Mouse (Mus musculus): ENCODE measurements around the gene 4930455H04Rik.

4930455H04Rik gene

DNA sequence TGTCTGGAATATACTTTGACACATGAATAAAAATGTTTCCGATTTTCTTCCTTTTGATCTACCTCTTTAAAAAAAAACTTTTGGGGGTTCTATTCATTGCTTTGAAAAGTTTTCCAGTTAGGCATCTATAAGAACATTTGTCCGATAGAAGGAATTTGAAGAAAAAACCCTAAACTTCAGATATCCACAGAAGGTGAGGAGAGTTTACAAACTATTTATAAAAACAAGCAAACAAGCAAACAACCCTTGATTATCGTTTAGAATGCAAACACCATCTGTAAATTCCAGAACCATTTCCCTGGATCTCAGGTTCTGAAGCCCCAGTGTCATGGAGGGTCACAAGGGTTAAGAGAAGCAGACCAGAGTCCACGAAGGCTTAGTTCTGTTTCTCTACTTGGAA is at the start of gene 4930455H04Rik:
Gene 4930455H04Rik, plus strand, starts transcription at position 301 of the 400 bp plus-strand sequence.
- in situ Hi-C loops (cut with MboI, MseI): no loop called here

DNA sequence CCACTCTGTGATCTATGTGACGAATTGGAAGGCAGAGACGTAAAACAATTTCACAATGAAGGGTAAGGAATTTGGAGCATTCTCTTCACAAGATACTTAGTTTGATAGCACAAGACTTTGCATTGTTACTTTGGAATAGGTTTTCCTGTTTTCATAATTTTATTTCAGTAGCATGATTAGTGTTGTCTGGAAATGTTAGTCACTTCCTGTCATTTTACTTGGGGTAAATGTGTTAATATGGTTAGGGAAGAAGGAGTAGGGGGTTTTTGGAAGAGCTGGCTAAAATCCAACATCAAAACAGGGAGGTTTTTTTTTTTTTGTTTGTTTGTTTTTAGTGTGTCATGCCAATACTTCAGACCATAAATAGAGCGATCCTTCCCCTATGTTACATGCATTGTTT is 46.5 kb upstream of the 4930455H04Rik start:
- in situ Hi-C loops (cut with MboI, MseI): no loop called here

DNA sequence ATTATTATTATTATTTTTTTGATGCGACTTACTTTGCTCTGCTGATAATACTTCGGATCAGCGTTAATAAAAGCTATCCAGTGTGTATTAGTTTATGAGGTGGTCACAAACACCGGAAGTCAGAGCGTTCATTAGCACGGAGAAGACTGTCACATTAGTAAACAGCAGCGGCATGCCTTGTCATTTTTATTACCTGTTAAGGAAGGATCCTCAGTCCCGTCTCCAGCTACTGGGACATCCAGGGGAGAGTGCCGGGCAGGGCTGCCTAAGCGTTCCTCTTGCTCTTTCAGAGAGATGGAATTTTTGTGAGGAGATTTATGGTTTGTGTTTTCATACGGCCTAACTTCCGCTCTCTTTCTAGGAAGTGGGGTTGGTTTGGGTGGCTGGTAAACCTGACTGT is 45.0 kb upstream of the 4930455H04Rik start:
- in situ Hi-C loops (cut with MboI, MseI): no loop called here

DNA sequence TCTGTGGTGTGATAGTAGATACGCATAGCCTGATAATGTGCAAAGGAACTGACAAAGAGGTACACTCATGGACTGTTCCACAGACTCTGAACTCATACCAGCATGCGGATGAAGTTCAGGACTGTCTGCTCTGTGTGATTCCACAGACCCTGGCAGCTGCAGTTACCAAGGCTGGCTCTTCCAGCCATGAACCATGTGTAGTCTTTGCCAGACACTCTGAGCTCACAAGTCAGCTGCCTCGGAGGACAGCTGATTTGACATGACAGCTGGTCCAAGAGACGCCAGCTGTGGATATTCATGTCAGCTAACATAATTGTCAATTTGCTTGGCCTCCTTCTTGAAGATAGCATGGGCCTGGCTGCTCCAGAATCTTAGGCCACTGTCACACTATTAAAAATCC is 39.1 kb upstream of the 4930455H04Rik start:
- in situ Hi-C loops (cut with MboI, MseI): no loop called here

DNA sequence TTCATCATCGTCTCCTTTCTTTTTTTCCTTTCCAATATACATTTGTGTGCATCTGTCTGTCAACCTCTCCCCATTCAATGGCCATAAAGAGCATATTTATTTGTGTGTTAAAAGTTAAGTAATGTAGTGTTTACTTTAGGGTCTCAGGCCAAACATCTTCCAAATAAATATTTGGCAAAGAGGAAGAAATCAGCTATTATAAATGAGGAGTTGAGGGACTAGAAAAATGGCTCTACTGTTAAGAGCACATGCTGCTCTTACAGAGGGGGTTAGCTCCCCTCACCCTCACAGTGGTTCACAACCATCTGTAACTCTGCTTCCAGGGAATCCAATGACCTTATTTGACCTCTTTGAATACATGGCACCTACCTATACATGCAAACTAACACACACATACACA is 34.9 kb upstream of the 4930455H04Rik start:
- in situ Hi-C loops (cut with MboI, MseI): no loop called here

DNA sequence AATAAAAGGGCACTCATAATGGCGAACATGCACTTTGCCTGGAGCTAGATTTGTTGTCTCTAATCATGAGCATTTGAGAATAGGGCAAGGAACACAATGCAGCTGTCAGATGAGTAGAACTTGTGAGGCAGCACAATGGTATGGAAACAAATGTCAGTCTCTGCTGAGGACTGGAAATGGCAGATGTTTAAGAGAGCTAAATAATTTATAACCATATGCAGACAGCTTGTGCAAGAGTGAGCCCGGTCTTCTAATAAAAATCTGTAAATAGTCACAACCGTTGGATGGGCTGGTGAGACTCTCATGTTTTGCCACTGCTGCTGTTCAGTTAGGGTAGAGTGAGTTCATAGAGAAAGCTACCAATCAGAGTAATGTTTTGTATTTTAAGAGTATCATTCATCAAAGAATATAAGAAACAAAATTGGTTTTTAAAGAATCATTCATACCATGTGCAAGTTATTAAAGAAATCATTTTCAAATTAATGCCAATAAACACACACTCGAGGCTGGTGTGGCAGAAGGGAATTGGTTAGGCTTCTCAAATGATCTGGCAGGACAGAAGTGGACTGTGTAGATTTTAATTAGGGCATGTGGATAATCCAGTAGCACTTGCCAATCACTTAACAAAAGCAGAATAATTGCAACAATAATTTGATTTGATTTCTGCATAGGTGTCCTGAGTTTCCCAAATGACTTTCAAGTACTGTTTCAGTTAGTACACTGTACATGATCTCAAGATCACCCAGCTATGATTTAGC is 31.0 kb upstream of the 4930455H04Rik start:
- in situ Hi-C loops (cut with MboI, MseI): no loop called here

DNA sequence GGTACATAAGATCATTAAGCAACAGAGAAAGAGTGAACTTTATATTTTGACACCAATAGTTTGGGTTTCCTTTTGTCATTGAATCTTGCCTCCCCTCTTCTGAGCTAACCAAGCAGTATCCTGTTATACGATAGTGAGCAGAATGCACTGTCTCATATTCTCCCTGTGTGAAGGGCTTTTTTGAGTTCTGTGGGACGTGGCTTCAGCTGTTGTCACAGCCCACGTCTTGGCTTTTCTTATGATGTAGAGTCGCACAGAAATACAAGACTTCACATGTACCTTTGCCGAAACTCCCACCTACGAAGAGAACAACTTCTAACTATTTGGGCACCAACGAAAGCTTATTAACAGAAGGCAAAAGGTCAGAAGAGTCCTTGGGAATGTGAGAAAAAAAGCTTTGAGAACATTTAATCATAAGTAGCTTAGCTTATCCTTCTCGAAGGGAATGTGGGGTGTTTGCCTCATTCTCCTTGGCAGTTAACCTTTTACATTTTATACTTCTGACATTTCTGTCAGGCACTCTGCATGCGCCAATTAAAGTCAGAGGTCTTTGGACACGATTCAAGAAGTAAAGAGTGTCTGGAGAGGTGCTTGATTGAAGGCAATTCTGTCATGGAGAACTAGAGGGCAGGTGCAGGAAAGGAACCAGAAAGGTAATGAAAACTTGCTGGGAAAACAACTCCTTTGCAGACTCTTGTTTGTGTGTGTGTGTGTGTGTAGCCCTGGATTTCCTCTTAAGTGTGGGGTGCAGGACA is 27.1 kb upstream of the 4930455H04Rik start:
- in situ Hi-C loops (cut with MboI, MseI): no loop called here

DNA sequence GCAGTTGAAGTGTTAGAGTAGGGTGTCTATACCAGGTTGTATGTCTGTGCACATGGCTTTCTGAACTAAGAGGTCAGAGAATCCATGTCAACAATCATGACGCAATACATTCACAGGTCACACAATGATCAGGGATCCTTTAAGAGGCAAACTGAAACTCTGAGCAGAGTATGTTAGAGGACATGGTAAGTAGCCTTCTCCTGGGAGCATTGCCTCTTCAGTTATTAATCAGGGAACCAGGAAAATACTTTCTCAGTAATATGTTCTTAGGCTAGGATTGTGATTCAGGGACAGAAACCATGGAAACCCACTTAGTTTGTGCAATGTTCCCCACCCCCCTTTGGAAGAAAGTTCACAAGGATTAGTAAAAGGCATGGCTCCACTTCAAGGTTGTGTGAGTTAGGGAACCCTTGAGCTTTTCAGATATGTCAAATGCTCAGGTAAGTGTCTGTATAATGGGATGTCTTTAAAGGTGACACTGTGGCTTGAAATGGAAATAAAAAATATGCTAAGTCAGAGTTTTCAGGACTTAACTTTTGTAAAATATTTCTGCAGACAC is 26.4 kb upstream of the 4930455H04Rik start:
- in situ Hi-C loops (cut with MboI, MseI): no loop called here

DNA sequence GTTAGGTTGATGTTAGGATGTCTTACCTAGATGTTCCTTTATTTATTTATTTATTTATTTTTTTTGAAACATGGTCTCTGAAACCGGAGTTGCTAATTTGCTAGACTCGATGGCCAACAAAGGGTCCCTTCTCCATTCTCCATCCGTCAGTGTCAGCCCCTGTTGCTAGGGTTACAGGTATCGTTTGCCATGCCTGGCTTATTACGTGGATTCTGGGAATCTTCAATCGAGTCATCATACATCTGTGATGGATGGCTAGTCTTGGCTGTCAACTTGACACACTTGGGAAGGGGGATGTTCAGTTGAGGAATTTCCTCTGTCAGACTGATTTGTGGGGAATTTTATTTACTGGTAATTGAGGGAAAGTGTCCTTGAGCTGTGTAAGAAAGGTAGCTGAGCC is 25.3 kb upstream of the 4930455H04Rik start:
- in situ Hi-C loops (cut with MboI, MseI): no loop called here

DNA sequence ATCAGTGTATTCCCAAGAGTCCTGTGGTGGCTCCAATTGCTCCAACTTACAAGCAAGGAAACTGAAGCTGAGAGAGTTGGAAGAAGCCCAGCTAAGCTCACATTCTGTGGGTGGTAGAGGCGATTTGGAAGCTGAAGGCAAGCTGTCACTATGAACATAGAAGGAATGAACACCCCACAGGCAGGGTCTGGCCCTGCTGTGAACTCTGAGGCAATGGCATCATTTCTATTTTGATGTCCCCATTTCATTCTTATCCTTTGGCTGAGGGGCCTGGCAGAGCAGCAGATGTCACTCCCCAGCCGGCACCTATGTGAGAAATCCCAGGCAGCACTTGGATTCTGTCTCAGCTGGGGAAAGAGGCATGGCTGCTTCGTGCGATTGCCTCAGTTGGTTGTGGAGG is 24.6 kb upstream of the 4930455H04Rik start:
- in situ Hi-C loops (cut with MboI, MseI): no loop called here

DNA sequence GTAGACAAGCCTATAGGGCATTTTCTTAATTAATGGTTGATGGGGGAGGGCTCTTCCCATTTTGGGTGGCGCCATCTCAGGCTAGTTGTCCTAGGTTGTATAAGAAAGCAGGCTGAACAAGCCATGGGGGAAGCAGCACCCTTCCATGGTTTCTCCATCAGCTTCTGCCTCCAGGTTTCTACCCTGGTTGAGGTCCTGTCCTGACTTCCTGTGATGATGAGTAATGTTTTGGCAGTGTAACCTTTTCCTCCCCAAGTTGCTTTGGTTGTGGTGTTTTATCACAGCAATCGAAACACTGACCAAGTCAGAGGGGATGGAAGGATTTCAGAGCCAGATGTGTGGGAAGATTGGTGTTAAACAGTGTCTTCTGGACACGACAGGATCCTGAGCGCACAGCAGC is 21.6 kb upstream of the 4930455H04Rik start:
- in situ Hi-C loops (cut with MboI, MseI): no loop called here

DNA sequence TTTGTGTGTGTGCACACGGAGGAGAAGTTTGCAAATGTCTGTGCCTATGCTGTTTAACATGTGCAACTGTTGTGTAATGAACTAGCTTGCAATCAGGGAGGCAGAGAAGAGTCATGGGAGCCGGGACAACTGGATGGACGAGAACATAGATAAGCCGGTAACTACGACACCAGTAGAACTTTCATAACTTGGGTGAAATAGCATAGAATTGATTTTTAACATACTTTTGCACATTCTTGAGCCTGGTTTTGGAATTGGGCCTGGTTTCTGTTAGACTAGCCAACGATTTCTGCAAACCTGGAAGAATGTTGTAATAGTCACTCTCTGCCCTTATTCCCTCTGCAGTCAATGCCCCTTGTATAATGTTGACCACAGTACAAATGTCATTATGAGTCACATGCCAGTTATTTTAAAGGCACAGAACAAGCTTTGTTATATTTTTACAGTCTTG is 17.4 kb upstream of the 4930455H04Rik start:
- in situ Hi-C loops (cut with MboI, MseI): no loop called here

DNA sequence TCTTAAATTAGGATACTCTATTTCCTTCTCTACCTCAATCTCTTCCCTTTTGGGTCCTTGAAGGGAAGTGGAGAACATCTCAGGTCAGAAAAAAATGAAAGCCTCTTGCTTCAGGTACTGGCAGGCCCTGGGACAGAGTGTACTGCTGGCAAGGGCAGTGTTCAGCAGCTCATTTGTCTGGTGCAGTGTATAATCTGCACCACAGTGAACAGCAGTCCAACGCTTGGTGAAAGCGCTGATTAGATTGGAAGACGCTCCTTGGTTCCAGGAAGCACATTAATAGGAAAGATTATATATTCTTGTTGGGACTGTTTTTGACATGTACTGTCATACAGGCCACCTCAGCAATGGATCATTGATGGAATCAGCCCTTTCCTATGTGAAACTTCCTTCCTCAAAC is 16.6 kb upstream of the 4930455H04Rik start:
- in situ Hi-C loops (cut with MboI, MseI): no loop called here

DNA sequence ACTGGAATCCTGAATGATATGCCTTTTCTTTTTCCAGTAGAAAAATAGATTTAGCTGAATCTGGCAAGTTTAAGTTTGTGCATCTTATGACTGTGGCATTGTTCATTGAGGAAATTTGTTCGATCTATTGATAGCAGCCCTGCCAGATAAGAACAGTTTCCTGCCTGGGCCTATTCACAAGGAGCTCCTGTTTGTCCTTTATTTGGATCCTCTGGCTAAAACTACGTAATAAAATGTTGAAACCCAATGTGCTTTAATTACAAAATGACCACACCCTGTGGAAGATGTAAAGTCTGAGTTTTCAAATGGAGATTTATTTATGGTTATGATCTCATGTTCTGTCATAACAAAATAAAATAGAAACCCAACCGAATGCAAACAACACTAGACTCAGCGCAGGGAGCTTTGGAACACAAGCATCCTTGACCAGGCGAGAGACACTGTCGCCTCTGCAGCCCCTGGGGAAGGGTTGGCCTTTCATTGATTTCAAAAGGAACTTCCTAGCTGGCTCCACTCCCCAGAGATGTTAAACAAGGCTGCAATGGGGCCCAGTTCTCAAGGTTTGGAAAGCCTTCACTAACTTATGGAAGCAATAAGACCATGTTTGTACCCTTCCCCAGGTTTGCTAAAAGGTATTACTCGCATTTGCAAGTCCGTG is 15.7 kb upstream of the 4930455H04Rik start:
- in situ Hi-C loops (cut with MboI, MseI): no loop called here

DNA sequence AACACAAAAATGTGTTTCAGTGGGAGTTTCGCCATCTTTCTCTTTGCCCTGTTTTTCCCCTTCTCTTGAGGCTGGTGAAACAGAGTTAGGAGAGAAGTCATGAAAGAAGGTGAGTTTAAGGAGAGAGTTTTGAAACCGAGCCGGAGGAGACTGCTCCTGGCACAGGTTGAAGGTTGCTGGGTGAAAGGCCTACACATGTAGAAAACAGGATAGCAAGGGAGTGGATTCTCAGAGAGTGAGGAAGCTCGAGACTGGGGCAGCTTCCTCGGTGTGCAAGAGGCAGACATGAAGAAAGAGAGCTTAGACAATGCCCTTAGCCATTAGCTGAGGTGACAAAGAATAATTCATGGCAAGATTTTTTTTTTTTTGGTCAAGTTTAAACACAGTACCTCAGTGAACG is 14.7 kb upstream of the 4930455H04Rik start:
- in situ Hi-C loops (cut with MboI, MseI): no loop called here

DNA sequence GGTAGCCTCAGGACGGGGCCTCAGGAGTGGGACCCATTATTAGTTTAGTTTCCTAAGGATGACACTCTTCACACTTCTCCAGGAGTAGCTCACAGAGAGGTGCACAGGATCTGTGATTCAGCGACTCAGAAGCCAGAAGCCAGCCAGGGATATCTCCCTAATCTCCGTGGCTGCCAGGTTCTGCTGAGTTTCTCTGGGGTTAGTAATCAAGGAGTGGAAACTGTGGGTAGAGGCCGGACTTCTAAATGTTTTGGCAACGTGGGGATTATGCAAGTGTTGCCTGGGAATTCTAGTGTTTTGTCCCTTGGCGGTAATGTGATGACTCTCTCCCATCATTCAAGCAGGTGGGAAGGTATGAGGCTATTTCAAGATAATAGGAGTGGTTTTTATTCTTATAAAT is 13.0 kb upstream of the 4930455H04Rik start:
- in situ Hi-C loops (cut with MboI, MseI): no loop called here

DNA sequence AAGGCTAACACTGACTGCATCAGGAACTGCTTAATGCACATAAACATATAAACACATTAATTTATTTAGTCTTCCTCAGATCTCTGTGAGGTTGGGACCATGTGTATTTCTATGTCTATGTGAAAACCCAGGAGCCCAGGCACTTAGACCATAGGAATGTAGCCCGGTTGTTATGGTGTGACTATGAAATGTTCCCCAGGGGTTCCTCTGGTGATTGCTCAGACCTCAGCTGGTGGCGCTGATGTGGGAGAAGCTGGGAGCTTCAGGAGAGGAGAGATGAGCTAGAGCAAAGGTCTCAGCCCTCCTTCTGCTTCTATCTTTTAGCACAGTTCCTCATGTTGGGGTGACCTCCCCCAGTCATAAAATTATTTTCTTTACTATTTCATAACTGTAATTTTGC is 7.7 kb upstream of the 4930455H04Rik start:
- in situ Hi-C loops (cut with MboI, MseI): no loop called here

DNA sequence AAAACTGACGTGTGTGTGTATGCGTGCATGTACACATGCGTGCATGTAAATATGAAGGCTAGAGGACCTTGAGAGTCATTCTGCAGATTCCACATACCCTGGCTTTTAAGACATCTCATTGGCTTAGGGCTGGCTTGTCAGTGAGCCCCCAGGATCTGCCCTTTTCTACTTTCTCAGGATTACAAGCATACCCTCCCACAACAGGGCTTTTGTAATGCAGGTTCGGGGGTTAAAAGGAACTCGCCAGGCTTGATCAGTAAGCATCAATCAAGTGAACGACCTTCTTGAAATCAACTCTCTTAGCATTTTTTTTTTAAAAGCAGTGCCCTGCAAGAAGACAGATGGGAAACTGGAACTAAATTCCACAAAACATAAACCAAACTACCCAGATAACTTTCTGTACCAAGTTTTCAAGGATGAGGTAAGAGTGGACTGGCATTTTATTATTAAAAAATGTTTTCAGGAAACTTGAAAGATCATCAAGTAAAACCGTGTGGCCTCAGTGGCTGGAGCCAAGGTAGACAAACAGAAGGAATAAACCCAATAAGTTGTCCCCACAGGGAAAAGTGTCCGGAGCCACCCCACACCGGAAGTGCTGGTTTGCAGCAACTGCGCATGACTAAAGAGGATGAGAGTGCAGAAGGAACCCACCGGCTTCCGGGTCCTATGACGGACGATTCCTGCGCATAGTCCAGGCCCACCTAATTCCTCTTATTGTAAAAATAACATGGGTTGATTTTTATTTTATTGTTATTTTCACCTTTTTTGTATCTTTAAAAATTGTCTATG is 6.5 kb upstream of the 4930455H04Rik start:
- in situ Hi-C loops (cut with MboI, MseI): no loop called here

DNA sequence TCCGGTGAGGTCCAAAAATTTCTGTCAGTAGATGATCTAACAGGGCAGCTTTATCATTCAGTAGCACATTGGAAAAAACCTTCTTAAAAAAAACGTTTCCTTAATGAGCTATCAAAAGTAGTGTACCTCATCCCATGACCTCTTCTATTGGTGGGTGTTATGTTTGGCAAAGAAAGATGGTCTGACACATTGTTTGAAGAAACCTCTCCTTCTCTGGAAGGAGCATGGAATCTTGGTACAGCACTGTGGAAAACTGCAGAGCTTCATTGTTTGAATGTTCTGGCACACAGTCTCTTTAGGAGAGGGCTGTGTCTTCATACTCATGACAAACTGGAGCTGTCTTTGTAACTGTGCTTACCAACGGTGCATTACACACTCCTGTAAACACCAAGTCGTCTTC is 4.9 kb upstream of the 4930455H04Rik start:
- in situ Hi-C loops (cut with MboI, MseI): no loop called here

DNA sequence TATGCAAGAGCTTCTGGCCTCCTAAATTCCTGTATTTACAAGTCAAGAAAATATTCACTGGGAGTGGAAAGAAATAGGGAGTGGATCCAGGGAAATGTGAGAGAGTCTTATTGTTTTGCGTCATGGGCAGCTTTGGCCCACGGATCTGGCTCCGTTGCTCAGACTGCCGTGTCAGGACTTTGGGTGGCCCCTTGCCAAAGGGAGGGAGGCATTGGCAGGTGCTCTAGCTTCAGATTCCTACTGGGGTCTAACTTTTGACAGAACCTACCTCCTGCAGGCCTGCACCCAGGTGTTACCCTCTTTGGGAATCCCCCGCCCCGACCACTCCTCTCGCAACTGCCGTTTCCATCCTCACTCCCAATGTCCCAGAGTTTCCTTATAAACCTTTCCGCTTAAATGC is 3.6 kb upstream of the 4930455H04Rik start:
- in situ Hi-C loops (cut with MboI, MseI): no loop called here

DNA sequence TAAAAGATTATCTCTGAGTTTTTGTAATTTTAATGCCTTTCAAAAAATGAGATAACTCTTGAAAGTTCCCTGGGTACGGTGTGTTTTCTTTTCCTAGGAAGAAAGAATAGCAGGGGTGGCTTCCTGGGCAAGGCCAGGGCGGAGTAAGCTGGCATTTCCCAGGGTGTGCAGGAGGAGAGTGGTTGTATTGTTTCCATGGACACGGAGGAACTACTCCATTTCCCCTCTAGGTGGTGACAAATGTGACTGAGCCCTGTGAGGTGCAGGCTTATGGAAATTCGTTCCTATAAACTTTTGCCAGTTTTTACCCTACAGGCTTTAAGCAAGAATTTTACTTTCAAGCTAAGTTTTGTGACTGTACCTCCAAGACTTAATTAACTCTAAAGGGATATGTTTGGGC is 1.8 kb upstream of the 4930455H04Rik start:
- in situ Hi-C loops (cut with MboI, MseI): no loop called here

DNA sequence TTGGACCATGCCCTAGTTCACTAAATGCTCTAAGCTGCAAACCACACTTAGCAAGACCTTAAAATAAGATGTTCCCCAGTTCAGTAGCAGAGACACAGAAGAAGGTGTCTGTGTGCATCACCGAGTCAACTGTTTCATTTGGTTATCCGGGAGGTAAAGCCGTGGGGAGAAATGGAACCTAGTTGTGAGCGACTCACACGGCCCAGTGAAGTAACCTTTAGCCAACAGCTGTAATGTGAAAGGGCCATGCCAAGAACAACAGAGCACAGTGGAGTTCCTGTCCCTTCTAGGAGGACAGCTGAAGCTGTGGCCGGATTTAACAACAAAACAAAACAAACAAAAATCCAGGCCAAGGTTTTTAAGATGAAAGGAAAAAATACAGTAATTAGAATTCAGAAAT is 1.3 kb upstream of the 4930455H04Rik start:
- in situ Hi-C loops (cut with MboI, MseI): no loop called here

All from regulatory T cell (primary cell).